Comparison of ENCODE assay signal across 13 mouse cellular contexts in the genomic region with DNA sequence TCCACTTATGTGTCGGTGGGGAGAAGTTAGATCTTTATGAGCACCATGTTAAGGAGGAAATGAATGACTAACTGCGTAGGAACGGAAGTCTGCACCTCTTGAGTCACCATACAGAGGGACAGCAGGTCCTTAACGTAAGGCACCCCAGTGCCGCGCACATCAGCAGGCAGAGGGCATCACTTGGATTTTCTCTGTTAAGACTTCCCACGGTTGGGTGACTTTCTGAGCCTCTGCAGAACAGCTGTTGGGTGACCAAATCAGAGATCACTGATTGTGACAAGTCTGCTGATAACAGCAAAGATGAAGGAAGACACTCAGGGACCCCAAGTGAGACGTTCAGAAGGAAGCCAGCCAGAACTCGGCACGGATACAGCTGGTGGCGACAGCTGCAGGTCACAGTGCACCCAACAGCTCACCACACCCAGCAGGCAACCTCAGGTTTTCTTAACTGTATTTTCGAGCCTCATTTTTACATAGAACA. TPM values are rescaled to one million over a fixed set of nuclear protein-coding genes. Genes with fewer than 3 reads are reported as not detected.
DNase-seq lines count a peak whose midpoint lies in the region; ATAC-seq and TF ChIP-seq lines count a peak whose summit lies in the region.
"Had no signal": no experiment of that assay in that cellular context is flagged by ENCODE, and none has a peak within 500 bp of the region (broad histone marks: within the 10 kb centered on the region; RNA-seq: fewer than 3 reads in every experiment).

No protein-coding gene starts in this region.

- H3K27ac ChIP-seq in bone marrow, adult 2 months (ENCODE audit: control insufficient read depth, insufficient read depth, low read depth, low read length, poor library complexity) = peak overlapping the region; percentile 60
- H3K27ac ChIP-seq in midbrain, embryonic 15.5 days = no peak overlapping the region
- H3K27ac ChIP-seq: intestine, embryonic 15.5 days; midbrain, embryonic 12.5 days had no signal

- no peak overlapping the region for H3K9ac ChIP-seq in midbrain, embryonic 15.5 days
- H3K9ac ChIP-seq: intestine, embryonic 15.5 days; midbrain, embryonic 12.5 days had no signal

- TF ChIP-seq POLR2A in bone marrow, adult 2 months (IDR thresholded peaks at IDR 0.05; ENCODE audit: borderline replicate concordance, control insufficient read depth, low read depth, low read length) = no peak

- H3K4me3 ChIP-seq in bone marrow, adult 2 months (replicated peaks; ENCODE audit: control insufficient read depth, low read depth, low read length) = no peak overlapping the region
- no peak overlapping the region for H3K4me3 ChIP-seq in midbrain, embryonic 15.5 days
- H3K4me3 ChIP-seq: intestine, embryonic 15.5 days; midbrain, embryonic 12.5 days had no signal

- 1% methylated on average over 12 of the region's 12 CpGs for WGBS in bone marrow, adult 2 months
- WGBS in midbrain, embryonic 15.5 days = 84% methylated on average over 12 of the region's 12 CpGs

- ATAC-seq in megakaryocyte-erythroid progenitor cell, adult 5-6 weeks (replicated peaks; ENCODE audit: low FRiP score, low TSS enrichment, poor library complexity, severe bottlenecking) = peak; percentile 36; the same call in 1 of the 2 replicates
- no peak for ATAC-seq in midbrain, embryonic 15.5 days (replicated peaks)
- ATAC-seq in erythroblast, adult 5-6 weeks (replicated peaks; ENCODE audit: low FRiP score, poor library complexity, severe bottlenecking) = no peak
- ATAC-seq: intestine, embryonic 15.5 days had no signal

- peaks cover 9% of the 10 kb centered on the region; the same call in 1 of the 2 replicates for H3K36me3 ChIP-seq in midbrain, embryonic 15.5 days (replicated peaks)

- H3K4me1 ChIP-seq in bone marrow, adult 2 months (ENCODE audit: control insufficient read depth, insufficient read depth, low read length) = peaks cover 7% of the 10 kb centered on the region
- H3K4me1 ChIP-seq in midbrain, embryonic 15.5 days = no peaks in the 10 kb centered on the region
- H3K4me1 ChIP-seq: intestine, embryonic 15.5 days; midbrain, embryonic 12.5 days had no signal

- no peak for TF ChIP-seq CTCF in bone marrow, adult 2 months (IDR thresholded peaks at IDR 0.05; ENCODE audit: control insufficient read depth, insufficient read depth, low read length)

- peak; percentile 26 for DNase-seq in lung, postnatal 36 days
- no peak for DNase-seq in lung, postnatal 10 days
- peak; percentile 64 for DNase-seq in thymus, postnatal 14 days
- DNase-seq in layer of hippocampus, adult 9-11 months = no peak
- DNase-seq: adrenal gland, postnatal 36 days; cerebellum, adult 9-11 months; right cerebral cortex, postnatal 25 days had no signal

- no peaks in the 10 kb centered on the region for H3K27me3 ChIP-seq in midbrain, embryonic 15.5 days (replicated peaks)
- H3K27me3 ChIP-seq: intestine, embryonic 15.5 days; midbrain, embryonic 12.5 days had no signal

- no peaks in the 10 kb centered on the region for H3K9me3 ChIP-seq in midbrain, embryonic 15.5 days
- H3K9me3 ChIP-seq: intestine, embryonic 15.5 days; midbrain, embryonic 12.5 days had no signal

- H3K4me2 ChIP-seq in midbrain, embryonic 15.5 days = no peak overlapping the region
- H3K4me2 ChIP-seq: intestine, embryonic 15.5 days; midbrain, embryonic 12.5 days had no signal

RNA-seq across cellular contexts. Expression of gene Kif1bp, which starts 24.6 kb away (rescaled TPM):
- 6.1 TPM in 2 replicates for polyA plus RNA-seq in bone marrow, adult 2 months (2011; ENCODE audit: insufficient read depth, insufficient read length, low replicate concordance, missing spikeins)
- 18.5 and 25.1 TPM in 2 replicates for total RNA-seq in megakaryocyte-erythroid progenitor cell, adult 5-6 weeks (2014; fragmentation: Nextera tagmentation)
- total RNA-seq in megakaryocyte-erythroid progenitor cell, adult 5-6 weeks (2017) = 18.7 and 20.9 TPM in 2 replicates
- 76.4 and 77.3 TPM in 2 replicates for polyA plus RNA-seq in midbrain, embryonic 15.5 days (2015; fragmentation: Nextera tagmentation; extraction: Ambion mirVana)
- total RNA-seq in erythroblast, adult 5-6 weeks (2015; ENCODE audit: low replicate concordance) = 7.3 and 16.1 TPM in 2 replicates
- 3.5 and 7.9 TPM in 2 replicates for total RNA-seq in erythroblast, adult 5-6 weeks (2017; ENCODE audit: low replicate concordance)

RNA-seq across cellular contexts. Expression of gene Srgn, which starts 26.4 kb away (rescaled TPM):
- polyA plus RNA-seq in bone marrow, adult 2 months (2011; ENCODE audit: insufficient read depth, insufficient read length, low replicate concordance, missing spikeins) = 68.7 and 72.9 TPM in 2 replicates
- total RNA-seq in megakaryocyte-erythroid progenitor cell, adult 5-6 weeks (2014; fragmentation: Nextera tagmentation) = 322 and 332 TPM in 2 replicates
- total RNA-seq in megakaryocyte-erythroid progenitor cell, adult 5-6 weeks (2017) = 732 and 1,011 TPM in 2 replicates
- polyA plus RNA-seq in midbrain, embryonic 15.5 days (2015; fragmentation: Nextera tagmentation; extraction: Ambion mirVana) = 10.5 and 12.1 TPM in 2 replicates
- total RNA-seq in erythroblast, adult 5-6 weeks (2015; ENCODE audit: low replicate concordance) = 708 and 861 TPM in 2 replicates
- total RNA-seq in erythroblast, adult 5-6 weeks (2017; ENCODE audit: low replicate concordance) = 235 and 417 TPM in 2 replicates

RNA-seq across cellular contexts. Expression of gene Ddx21, which starts 48.4 kb away (rescaled TPM):
- polyA plus RNA-seq in bone marrow, adult 2 months (2011; ENCODE audit: insufficient read depth, insufficient read length, low replicate concordance, missing spikeins) = 22.0 and 36.6 TPM in 2 replicates
- total RNA-seq in megakaryocyte-erythroid progenitor cell, adult 5-6 weeks (2014; fragmentation: Nextera tagmentation) = 183 and 189 TPM in 2 replicates
- total RNA-seq in megakaryocyte-erythroid progenitor cell, adult 5-6 weeks (2017) = 338 and 364 TPM in 2 replicates
- 13.2 and 15.0 TPM in 2 replicates for polyA plus RNA-seq in midbrain, embryonic 15.5 days (2015; fragmentation: Nextera tagmentation; extraction: Ambion mirVana)
- 20.1 and 25.4 TPM in 2 replicates for total RNA-seq in erythroblast, adult 5-6 weeks (2015; ENCODE audit: low replicate concordance)
- total RNA-seq in erythroblast, adult 5-6 weeks (2017; ENCODE audit: low replicate concordance) = 20.2 and 25.0 TPM in 2 replicates

Comparison
In these comparisons a context has a peak if more than half of its experiments do, and no peak if none do; other contexts are left out.
1. DNase-seq: peak in lung, postnatal 36 days (single experiment) and thymus, postnatal 14 days (single experiment); none in lung, postnatal 10 days (single experiment) and layer of hippocampus, adult 9-11 months (single experiment).
2. RNA of gene Ddx21, which starts 48.4 kb away (total RNA-seq): 183 to 364 TPM in megakaryocyte-erythroid progenitor cell, adult 5-6 weeks; 20.1 to 25.4 TPM in erythroblast, adult 5-6 weeks; every median in the first group is over 4 times any median in the second.